ENCODE assay signal across 8 mouse cellular contexts in the genomic region with DNA sequence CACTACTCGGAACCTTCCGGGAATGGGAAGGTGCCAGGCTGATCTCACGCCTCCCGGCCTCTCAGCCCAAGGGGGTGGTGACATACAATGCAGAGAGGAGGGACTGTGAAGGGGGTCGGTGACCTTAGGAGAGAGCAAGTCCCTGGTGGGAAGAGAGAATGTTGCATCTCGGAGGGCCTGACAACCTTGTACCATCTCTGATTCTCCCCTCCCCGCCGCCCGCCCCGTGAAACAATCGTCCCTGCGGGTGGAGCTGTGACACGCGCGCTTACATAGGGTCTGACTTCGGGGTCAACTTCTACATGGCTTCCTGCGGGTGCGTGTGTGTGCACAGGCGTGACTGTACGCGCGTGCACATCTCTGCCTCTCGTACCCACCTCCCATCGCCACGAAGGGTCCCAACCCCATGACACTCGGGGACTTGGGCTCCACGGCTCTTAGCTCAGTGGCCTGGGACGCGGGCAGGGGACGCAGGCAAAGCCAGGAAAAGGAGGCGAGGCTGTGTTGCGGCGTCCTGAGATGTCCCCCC. TPM values are rescaled to one million over a fixed set of nuclear protein-coding genes. Genes with fewer than 3 reads are reported as not detected.
DNase-seq lines count a peak whose midpoint lies in the region; ATAC-seq and TF ChIP-seq lines count a peak whose summit lies in the region.

Gene Elfn1, plus strand, starts transcription at position 230 of the 529 bp plus-strand sequence.

- ATAC-seq in kidney, postnatal 0 days (replicated peaks; ENCODE audit: low FRiP score, low read depth), result no peak
- peak; percentile 12; the same call in 1 of the 2 replicates for ATAC-seq in lung, embryonic 14.5 days (ENCODE audit: insufficient read depth)
- ATAC-seq in stomach, embryonic 15.5 days (ENCODE audit: insufficient read depth, low FRiP score, low read depth), result no peak

- H3K27ac ChIP-seq in embryonic fibroblast, embryonic 13.5 days (ENCODE audit: insufficient read depth, low read length), result no peak within 1 kb of the TSS
- H3K27ac ChIP-seq in kidney, postnatal 0 days, result no peak within 1 kb of the TSS
- no peak within 1 kb of the TSS for H3K27ac ChIP-seq in lung, embryonic 14.5 days (ENCODE audit: low read depth)
- no peak within 1 kb of the TSS for H3K27ac ChIP-seq in stomach, embryonic 15.5 days

- peaks cover 6% of the 10 kb centered on the region; the same call in 1 of the 2 replicates for H3K4me1 ChIP-seq in embryonic fibroblast, embryonic 13.5 days (ENCODE audit: control insufficient read depth, insufficient read depth, low read length)
- peaks cover 29% of the 10 kb centered on the region for H3K4me1 ChIP-seq in kidney, postnatal 0 days (replicated peaks; ENCODE audit: insufficient read depth, low read length)
- H3K4me1 ChIP-seq in lung, embryonic 14.5 days (ENCODE audit: insufficient read depth), result 0 out of 2 replicates have a peak, but pooled peaks cover 7% of the 10 kb centered on the region
- H3K4me1 ChIP-seq in stomach, embryonic 15.5 days, result peaks cover 39% of the 10 kb centered on the region

- TF ChIP-seq POLR2A in embryonic fibroblast, embryonic 13.5 days (IDR thresholded peaks at IDR 0.05; ENCODE audit: low read depth, low read length), result no peak

- under 1% methylated on average over 33 of the region's 33 CpGs for WGBS in kidney, postnatal 0 days
- under 1% methylated on average over 33 of the region's 33 CpGs for WGBS in lung, embryonic 14.5 days
- 1% methylated on average over 33 of the region's 33 CpGs for WGBS in stomach, embryonic 15.5 days

- H3K36me3 ChIP-seq in kidney, postnatal 0 days (ENCODE audit: insufficient read depth, low read length), result no peaks in the 10 kb centered on the region
- H3K36me3 ChIP-seq in lung, embryonic 14.5 days (ENCODE audit: insufficient read depth), result no peaks in the 10 kb centered on the region
- no peaks in the 10 kb centered on the region for H3K36me3 ChIP-seq in stomach, embryonic 15.5 days

- H3K4me3 ChIP-seq in embryonic fibroblast, embryonic 13.5 days (ENCODE audit: insufficient read depth, low read length), result peak within 1 kb of the TSS; percentile 68
- peak within 1 kb of the TSS; percentile 61 for H3K4me3 ChIP-seq in kidney, postnatal 0 days (replicated peaks; ENCODE audit: low read depth, low read length)
- peak within 1 kb of the TSS; percentile 61 for H3K4me3 ChIP-seq in lung, embryonic 14.5 days (ENCODE audit: low read depth, low read length)
- H3K4me3 ChIP-seq in stomach, embryonic 15.5 days (replicated peaks), result peak within 1 kb of the TSS; percentile 58

- no peaks in the 10 kb centered on the region for H3K9me3 ChIP-seq in kidney, postnatal 0 days (replicated peaks; ENCODE audit: low read length)
- no peaks in the 10 kb centered on the region for H3K9me3 ChIP-seq in lung, embryonic 14.5 days (ENCODE audit: low read depth, low read length)
- H3K9me3 ChIP-seq in stomach, embryonic 15.5 days, result no peaks in the 10 kb centered on the region

- H3K27me3 ChIP-seq in kidney, postnatal 0 days (ENCODE audit: insufficient read depth, low read length), result peaks cover 61% of the 10 kb centered on the region
- peaks cover 75% of the 10 kb centered on the region for H3K27me3 ChIP-seq in lung, embryonic 14.5 days (ENCODE audit: insufficient read depth, low read length)
- H3K27me3 ChIP-seq in stomach, embryonic 15.5 days (replicated peaks), result peaks cover 82% of the 10 kb centered on the region

- peak within 1 kb of the TSS; percentile 55 for H3K9ac ChIP-seq in kidney, postnatal 0 days (ENCODE audit: low read depth, low read length)
- peak within 1 kb of the TSS; percentile 56 for H3K9ac ChIP-seq in lung, embryonic 14.5 days
- H3K9ac ChIP-seq in stomach, embryonic 15.5 days, result peak within 1 kb of the TSS; percentile 39

- DNase-seq in cerebellum, postnatal 14 days, result peak; percentile 27 to 36
- no peak for DNase-seq in cerebellum, adult 11 months
- DNase-seq in CD4-positive helper T cell, adult 2 months (ENCODE audit: low read depth, low spot score), result peak; percentile 17
- peak; percentile 18 for DNase-seq in kidney, postnatal 0 days (ENCODE audit: low spot score)
- DNase-seq in lung, embryonic 14.5 days, result no peak
- DNase-seq in cerebellum, postnatal 36 days, result no peak

- peak within 1 kb of the TSS; percentile 99 for H3K4me2 ChIP-seq in kidney, postnatal 0 days (ENCODE audit: low read length)
- peak within 1 kb of the TSS; percentile 99 for H3K4me2 ChIP-seq in lung, embryonic 14.5 days
- peak within 1 kb of the TSS; percentile 100 for H3K4me2 ChIP-seq in stomach, embryonic 15.5 days

- TF ChIP-seq CTCF in embryonic fibroblast, embryonic 13.5 days (IDR thresholded peaks at IDR 0.05; ENCODE audit: borderline replicate concordance, insufficient read depth, low read length), result no peak
- no peak for TF ChIP-seq CTCF in kidney, postnatal 0 days (IDR thresholded peaks at IDR 0.05; ENCODE audit: low read depth)
- no peak for TF ChIP-seq CTCF in lung, embryonic 14.5 days (IDR thresholded peaks at IDR 0.05; ENCODE audit: low read depth)

RNA-seq across cellular contexts. Expression of gene Elfn1, which starts in this region (rescaled TPM):
- 2.1 and 2.7 TPM in 2 replicates for polyA plus RNA-seq in embryonic fibroblast, embryonic 13.5 days (2011; ENCODE audit: insufficient read length, low read depth, missing spikeins)
- polyA plus RNA-seq in kidney, postnatal 0 days (2015; fragmentation: Nextera tagmentation; extraction: Ambion mirVana), result 0.22 and 0.33 TPM in 2 replicates
- 0.12 and 0.46 TPM in 2 replicates for polyA plus RNA-seq in lung, embryonic 14.5 days (2014; fragmentation: Nextera tagmentation; extraction: Ambion mirVana)
- polyA plus RNA-seq in stomach, embryonic 15.5 days (2015; fragmentation: Nextera tagmentation; extraction: Ambion mirVana), result 0.24 and 0.79 TPM in 2 replicates

Comparison
In these comparisons a context has a peak if more than half of its experiments do, and no peak if none do; other contexts are left out.
1. DNase-seq: peak in cerebellum, postnatal 14 days (2 of 2) and CD4-positive helper T cell, adult 2 months (single experiment); none in cerebellum, adult 11 months (single experiment), lung, embryonic 14.5 days (single experiment) and cerebellum, postnatal 36 days (0 of 2).
2. Peak in DNase-seq, H3K4me3 ChIP-seq, H3K9ac ChIP-seq and H3K4me2 ChIP-seq in kidney, postnatal 0 days; RNA of the gene not detected or under 1 TPM.
3. Peak in ATAC-seq, H3K4me3 ChIP-seq, H3K9ac ChIP-seq and H3K4me2 ChIP-seq in lung, embryonic 14.5 days; RNA of the gene not detected or under 1 TPM.
4. Peak in every context shown above with its lines, with median percentiles within 50 percentile points of each other: H3K4me3 ChIP-seq, H3K4me2 ChIP-seq and H3K9ac ChIP-seq.